Mouse (Mus musculus): Measurements from ENCODE around the gene Siglec1.

The Siglec1 gene

DNA sequence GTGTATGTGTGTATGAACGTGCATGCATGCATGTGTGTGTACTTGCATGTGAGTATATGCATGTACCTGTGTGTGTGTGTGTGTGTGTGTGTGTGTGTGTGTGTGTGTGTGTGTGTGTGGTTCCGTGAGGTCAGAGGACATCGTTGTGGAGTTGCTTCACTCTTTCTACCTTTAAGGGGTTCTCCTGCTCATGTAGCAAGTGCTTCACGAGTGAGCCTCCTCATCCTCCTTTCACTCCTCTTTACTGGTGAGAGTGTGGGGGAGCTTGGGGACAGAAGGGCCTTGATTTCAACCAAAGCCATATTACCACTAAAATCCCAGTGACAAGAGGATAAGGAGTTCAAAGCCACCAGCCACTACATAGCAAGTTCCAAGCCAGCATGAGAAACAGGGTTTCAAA lies 10.5 kb upstream of the Siglec1 start:
- no peak for DNase-seq (ENCODE audit: low read depth, low spot score)

DNA sequence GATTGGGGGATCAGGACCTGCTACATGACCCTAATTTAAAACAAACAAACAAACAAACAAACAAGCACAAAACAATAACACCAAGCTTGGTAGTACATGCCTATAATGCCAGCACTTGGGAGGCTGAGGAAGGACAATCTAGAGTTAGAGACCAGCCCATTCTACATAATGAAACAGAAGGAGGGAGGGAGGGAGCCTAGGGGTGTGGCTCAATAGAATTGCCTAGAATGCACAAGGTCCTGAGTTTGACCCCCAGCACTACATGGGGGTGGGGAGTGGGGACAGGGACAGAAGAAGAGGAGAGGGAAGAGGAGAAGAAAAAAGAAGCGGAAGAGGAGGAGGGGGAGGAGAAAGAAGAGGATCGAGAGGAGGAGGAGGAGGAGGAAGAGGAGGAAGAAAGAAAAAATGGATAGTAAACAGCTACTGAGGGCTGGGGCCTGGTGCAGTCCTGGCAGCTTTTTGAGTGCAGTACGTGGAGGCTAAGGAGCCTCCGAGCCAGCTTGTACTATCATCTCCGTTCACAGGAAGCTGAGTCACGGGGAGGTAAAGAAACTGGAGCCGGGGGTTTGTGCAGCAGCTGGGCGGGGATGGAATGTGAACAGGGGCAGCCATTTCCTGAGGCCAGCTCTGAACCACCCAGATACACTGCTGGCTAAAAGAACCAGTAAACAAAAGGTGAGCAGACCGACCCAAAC lies 9.7 kb upstream of the Siglec1 start:
- DNase-seq (ENCODE audit: low read depth, low spot score): peak; percentile 51

DNA sequence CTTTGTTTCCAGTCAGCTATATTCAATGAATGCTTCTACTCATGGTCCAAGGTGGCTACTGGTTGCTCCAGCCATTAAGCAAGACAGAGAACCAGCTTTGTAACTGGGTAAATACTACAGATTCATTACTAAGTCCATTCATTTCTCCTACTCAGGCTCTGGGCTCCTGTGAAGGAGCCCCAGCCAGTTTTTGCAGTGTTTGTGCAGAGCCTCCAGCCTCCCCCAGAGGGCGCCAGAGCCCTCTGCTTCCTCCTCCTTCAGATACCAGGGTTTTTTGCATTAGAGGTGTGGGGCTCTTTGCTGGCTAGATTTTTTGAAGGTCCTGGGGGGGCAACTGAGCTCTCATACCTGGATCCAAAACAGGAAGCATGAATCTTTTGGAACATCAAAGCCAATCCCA lies 8.3 kb upstream of the Siglec1 start:
- peak; percentile 68 for DNase-seq (ENCODE audit: low read depth, low spot score)

DNA sequence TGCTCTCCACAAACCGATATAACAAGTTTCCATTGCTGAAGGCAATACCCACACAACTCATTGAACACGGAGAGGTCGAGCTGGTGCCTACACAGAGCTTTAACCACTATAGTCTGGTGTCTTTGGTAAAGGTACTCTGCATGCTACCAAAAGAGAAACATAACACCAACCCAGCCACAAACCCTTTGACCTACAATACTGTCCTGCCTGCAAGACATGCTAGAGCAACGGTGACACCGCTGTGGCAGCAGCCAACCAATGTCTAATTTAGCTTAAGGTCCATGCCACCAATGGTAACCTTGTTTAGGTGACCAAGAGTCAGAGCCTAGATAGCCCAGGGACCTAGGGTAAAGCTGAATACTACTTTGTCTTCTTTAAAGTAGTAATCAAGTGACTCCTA lies 7.0 kb upstream of the Siglec1 start:
- no peak for DNase-seq (ENCODE audit: low read depth, low spot score)

DNA sequence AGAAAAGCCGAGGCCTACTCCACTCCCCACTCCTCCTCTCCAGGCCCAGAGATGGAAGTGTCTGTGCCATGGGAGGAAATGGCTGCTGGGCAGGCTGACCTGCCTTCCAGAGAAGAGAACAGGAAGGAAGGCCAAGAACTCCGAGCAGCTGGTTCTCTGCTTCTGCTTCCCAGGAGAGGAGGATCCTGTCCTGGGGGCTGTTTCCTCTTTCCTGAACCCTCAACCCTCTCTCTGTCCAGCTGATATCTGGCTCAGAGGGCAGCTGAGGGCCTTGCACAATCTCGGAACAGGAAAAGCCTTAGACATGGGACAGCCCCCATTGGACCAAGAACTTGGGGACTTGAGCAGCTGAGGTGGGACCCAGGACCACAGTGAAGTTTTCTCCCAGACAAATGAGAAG lies 4.3 kb upstream of the Siglec1 start:
- DNase-seq (ENCODE audit: low read depth, low spot score): peak; percentile 49

DNA sequence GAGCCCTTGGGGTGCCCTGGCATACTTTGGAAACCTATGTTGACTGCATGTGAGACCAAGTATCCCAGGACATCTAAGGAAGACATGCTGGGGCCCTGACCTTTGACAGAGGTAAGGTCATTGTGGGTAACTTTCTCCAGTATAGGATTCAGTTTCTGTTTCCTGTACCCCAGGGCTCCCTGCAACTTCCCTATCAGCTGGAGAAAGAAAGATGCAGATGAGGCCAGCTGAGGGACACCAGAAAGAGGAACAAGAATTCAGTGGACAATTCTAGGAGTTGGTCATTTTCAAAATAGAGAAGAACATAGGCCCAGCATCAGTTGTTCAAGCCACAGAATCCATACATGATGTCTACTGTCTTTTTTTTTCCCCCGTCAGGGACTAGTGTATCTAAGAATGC lies 3.1 kb upstream of the Siglec1 start:
- DNase-seq (ENCODE audit: low read depth, low spot score): no peak

DNA sequence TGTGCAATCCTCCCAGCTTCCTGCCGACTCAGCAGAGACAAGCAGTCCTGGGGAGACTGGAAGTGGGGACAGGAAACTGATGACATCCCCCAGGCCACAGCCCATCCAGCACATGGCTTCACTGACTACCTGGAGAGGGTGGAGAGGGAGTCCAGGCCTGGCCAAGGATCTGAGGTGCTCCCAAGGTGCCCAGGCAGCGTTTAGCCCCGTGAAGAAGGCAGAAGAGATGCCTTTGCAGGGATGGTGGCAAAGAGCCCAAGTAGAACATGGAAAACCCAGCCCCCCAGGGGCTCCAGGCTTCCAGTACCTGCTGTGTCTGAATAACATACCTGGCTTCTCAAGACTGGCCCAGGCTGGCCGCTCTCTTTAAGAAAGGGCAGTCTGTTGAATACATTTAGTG lies 2.0 kb upstream of the Siglec1 start:
- DNase-seq (ENCODE audit: low read depth, low spot score): no peak

DNA sequence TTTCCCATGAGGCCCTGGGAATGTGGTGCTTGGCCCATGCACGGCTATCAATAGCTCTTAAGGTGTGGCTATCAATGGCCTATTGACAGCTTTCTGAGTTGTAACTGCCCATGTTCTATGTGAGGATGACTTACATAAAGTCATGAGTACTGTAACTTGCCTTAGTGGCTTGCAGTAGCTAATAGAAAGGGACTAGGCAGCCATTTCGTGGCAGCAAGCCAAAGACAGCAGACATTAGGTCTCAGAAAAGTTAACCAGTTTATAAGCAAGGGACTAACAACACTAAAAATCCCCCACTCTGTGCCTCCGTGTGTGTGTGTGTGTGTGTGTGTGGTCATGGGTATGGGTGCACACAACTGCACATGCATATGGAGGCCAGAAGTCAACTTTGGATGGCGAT lies 2.4 kb downstream of the Siglec1 start:
- DNase-seq (ENCODE audit: low read depth, low spot score): no peak

DNA sequence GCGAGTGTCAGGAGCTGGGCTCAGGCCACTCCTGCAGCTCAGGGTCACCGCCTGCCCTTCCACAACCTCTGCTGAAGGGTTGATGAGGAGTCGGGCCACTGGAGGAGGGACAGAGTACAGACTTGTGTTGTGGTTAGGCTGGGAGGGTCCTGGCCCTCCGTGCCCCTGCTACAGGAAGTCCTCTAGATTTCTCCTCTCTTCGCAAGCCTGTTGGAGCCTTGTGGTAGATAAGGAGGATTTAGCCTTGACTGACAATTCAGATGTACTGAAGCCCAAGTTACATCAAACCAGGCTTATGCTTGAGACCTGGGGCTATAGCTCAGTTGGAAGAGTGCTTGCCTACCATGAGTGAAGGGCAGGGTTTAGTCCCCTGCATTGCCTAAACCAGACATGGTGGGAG lies 6.1 kb downstream of the Siglec1 start:
- no peak for DNase-seq (ENCODE audit: low read depth, low spot score)

DNA sequence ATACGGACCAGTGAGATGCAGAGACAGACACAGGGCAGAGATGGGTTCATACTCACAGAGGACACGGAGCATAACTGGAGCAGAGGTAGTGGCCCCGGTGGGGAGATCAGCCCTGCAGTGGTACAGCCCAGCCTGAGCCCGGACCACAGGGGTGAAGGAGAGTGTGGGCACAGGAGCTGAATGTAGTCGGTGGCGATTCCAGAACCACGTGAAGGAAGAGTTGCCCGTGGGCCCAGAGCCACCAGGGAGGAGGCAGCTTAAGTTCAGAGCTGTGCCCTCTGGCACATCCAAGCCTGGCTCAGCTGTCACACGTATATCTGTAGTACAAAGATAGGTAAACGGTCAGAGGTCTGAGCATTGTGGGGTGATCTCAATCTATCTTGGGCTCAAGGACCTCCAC lies 14.0 kb downstream of the Siglec1 start:
- no peak for DNase-seq (ENCODE audit: low read depth, low spot score)

DNA sequence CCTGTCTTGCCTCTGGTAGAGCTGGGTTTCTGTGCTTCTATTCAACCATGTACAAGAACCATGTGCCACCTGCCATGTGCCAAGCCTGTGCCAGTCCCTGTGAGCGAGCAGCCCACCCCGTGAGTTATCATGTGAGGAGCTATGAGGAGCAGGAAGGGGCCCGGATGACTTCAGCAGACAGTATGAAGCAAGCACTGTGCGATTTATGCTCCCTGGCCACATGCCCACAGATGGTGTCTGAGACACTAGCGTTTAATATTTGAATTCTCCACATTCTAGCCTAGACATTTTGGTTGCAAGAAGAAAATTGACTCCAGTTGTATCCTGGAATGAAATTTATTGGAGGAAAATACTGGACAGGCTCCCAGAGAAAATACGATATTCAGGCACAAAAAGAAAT lies 19.1 kb downstream of the Siglec1 start:
- DNase-seq (ENCODE audit: low read depth, low spot score): no peak

DNA sequence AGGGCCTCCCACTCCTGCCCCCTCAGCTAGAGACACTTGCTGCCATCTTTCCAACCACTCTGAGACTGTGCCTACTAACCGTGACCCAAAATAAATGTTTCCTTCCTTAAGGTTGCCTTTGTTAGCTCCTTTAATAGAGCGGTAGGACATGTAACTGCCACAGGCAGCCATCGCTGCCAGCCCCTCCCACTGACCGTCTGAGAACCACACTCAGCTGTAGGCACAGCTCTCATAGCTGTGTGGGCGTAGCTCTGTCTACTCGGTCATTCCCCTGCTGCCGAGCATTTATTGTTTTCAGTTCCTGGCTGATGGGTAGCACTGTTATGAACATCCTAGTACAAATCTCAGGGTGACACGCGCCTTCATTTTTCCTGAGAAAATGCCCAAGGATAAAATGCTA lies 20.2 kb downstream of the Siglec1 start:
- no peak for DNase-seq (ENCODE audit: low read depth, low spot score)

DNA sequence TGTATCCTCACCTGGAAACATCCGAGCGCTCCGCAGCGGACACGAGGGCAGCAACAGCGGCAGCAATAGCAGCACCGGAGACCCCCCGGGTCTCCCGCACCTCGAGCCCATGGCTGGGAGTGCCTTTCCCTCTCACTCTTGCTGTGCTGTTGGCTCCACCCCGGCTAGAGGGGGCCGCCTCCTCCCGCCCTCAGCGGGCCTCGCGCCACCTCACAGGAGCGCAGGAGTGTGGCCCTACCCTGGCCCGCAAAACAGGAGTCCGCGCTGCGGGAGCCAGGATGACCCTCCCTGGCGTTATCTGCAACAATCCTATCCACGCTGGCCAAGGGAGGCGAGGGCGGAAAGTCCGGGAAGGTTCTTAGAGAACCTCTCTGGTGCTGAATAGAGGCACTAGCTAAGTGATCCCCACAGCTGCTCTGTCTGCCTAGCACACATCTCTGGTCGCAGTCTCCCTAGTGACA lies 23.1 kb downstream of the Siglec1 start, which contains the start of gene Adam33:
Gene Adam33, minus strand, starts transcription at position 411 of the 461 bp plus-strand sequence.
- no peak for DNase-seq (ENCODE audit: low read depth, low spot score)

DNA sequence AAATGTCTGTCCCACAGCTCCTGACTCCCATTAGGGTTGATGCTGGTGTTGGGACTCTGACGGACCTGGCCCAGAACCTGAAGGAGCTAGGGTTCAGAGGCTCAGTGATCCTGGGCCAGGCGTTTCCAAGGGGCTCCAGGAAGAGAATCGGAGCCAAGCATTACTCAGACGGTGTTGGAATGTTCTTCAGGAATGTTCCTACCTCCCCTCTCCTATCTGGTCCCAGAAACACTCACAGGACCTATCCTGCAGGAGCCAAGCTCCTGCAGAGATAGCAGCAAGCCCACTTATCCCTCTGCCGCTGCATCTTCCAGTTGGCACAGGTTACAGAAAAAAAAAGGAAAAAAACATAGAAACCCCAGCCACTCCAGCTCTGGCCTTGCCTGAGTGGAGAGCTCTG lies 25.0 kb downstream of the Siglec1 start:
- peak; percentile 48 for DNase-seq (ENCODE audit: low read depth, low spot score)

DNA sequence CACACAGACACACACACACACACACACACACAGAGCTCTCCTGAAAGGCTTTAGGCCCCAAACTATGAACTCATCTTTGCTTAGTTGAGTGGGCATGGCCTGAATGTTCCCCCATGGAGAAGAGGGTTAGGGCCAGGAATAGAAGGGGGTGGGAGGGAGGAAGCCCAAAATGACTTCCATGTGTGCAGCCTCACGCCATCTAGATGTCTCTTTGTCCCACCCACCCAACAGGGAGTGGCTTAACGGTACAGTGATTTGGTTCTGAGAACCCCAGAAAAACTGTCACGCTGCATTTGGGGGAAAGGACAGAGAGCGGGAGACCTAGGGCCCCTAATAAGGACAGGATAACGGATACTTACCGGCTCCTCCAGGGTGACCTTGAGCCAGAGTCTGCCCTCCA lies 25.8 kb downstream of the Siglec1 start:
- peak; percentile 63 for DNase-seq (ENCODE audit: low read depth, low spot score)

DNA sequence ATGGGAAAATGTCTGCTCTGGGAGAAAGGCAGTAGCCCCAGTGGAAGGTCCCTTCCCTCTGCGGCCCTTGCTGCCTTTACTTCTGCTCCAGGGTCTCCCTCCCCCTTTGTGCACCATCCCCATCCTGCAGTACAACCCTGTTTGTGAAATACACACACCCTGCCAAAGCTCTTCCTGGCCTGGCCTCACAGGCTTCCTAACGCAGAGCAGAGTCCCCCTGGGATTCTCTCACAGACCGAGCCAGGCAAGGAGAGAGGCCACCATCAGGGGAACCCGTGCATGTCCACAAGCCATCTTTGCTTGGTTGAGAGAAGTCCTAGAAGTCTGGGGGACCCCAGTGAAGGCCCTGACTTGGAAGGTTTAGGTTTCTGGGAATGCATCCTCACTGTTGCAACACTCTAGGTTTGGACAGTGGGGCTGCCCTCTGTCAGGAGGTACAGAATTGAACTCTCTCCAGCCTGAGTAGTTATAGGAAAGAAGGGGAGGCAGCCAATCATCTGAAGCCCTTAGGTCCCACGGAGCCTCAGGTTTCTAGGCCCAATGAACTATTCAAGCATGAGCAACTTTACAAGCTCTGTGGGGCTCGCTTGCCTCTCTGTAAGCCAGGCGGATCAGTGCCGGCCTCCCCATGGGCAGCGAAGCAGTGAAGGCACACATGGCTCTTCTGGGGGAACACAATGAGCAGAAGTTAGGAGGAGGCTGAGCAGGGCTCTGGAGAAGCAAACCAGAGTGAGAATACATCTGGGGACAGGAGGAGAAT lies 26.6 kb downstream of the Siglec1 start:
- peak; percentile 68 for DNase-seq (ENCODE audit: low read depth, low spot score)

DNA sequence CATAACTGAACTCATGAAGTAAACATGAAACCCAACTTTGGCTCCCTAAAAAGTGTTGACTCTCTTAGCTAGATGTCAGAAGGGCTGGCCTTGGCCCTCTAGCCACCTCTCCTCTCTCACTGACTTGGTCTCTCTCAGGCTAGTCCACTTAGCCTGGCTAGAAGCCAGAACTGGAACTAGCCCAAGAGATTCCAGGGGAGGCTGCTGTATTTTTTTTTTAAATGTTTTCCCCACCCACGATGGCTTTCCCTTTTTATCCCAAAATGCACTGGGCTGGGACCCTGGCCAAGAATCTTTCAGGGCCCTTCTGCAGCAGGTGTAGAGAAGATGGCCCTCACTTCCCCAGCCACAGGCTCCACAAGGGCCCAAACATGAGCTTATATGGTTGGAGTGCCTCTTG lies 27.2 kb downstream of the Siglec1 start:
- DNase-seq (ENCODE audit: low read depth, low spot score): peak; percentile 91

DNA sequence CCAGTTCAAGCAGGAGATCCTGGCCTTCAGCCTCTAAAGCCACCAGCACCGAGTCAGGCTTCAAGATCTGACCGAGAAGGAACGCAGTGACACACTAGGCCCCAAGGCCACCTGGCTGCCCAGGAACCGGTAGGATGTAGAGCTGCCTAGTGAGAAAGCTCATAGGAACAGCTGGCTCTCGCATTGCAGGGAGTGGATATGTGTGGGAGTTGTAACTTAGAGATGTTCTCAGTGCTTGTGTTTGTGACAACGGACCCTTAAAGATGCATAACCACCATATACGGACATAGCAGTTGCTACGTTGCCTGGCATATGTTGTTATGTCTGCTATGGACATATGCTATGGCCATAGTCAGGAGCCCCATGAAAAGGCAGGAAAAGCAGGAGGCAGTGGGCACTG lies 27.9 kb downstream of the Siglec1 start:
- no peak for DNase-seq (ENCODE audit: low read depth, low spot score)

DNA sequence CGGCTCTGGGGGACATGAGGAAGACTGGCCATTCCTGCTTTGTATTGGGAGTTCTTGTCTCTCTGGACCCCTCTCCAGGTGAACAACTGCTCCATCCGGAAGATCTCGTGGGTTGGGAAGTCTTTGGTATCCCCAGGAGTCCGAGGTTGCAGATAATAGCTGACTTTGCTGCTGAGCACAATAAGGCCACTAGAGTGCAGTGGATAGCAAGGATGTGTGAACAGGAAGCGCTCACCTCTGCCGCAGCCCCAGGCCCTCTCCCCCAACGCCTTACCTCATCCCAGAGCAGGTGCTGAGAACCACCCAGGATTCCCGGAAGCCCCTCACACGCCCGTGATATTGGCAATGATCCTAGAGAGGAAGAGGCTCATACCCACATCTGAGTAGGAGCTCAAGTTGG lies 30.4 kb downstream of the Siglec1 start:
- no peak for DNase-seq (ENCODE audit: low read depth, low spot score)

DNA sequence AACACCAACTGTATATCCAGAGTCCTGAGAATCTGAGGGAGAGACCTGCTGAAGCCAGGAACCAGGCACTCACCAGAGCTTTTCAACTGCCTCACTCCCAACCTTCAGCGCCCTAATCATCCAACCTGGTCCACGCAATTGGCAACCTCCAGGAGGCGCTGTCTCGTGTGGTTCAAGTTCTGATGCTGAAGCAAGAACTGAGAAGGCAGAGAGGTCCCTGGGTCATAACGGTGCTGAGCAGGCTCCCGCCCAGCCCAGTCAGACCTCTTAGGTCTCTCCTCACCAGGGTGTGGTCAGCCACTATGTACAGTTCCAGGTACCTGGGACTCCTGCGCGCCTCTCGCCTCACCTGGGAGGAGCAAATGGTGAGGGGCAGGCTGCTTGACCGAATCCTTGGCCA lies 30.9 kb downstream of the Siglec1 start:
- no peak for DNase-seq (ENCODE audit: low read depth, low spot score)

DNA sequence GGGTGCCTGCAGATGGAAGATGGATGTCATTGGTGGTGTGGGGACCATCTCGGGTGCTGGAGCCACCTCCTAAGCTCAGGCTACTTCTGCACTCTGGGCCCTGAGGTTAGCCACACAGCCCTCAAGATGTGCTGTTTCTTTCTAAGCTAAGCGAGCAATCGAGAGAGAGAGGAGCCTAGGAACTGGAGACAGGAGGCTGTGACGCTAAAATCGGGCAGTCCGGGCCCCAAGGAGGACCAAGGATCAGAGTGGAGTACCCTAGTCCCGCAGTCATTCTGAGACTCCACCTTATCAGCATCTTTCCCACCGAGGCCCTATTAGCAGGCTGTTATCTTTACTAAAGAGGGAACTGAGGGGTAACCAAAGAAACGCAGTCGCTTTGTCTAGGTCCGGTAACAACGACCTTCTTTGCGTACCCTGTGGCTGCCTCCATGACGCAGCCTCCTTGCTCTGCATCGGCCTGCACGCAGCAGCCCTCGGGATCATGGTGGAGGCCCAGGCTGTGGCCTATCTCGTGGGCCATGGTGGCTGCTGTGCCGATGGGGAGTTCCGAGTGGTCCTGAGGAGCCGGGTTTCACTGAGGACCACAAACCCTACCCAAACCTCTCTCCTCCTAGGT lies 31.8 kb downstream of the Siglec1 start:
- DNase-seq (ENCODE audit: low read depth, low spot score): no peak

DNA sequence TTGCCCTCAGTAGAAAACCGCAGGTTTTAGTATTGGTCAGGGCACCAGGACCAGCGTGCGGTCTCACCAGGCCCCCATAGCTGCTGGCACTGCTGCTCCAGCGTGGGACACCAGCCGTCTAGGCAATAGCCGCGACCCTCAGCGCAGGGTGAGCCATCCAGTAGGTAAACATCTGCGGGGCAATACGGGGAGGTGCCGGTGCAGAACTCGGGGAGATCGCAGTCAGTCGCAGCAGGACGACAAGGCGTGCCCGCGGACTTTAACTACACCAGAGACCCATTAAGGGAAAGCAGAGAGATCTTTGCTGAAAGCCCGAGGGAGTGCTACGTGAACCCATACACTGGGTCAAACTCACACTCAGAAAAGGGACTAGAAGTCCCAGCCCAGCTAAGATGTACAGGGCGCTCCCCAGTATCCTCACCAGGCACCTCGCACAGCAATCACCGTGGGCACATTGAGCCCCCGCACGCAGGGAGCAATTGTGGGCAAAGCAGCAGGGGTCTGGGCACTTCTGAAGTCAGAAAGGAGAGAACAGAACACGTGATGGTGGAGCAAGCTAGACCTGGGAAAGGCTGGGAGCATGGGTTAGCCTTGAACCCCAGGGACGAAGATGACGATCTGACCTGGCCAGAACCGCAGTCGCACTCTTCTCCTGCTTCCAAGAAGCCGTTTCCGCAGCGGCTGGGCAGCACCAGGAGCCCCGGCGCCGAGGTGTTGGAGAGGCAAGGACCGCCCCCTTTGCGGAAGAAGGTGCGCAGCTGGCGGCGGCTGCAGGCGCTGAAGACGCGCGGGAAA lies 32.5 kb downstream of the Siglec1 start:
- DNase-seq (ENCODE audit: low read depth, low spot score): no peak

All from skeletal muscle tissue, adult 2 months (tissue).